ENCODE assay signal across 25 mouse cellular contexts in genomic region chr3:152911578-152911977, GRCm38 (mm10).
DNase-seq lines count a peak whose midpoint lies in the region; ATAC-seq and TF ChIP-seq lines count a peak whose summit lies in the region.
"Had no signal": no experiment of that assay in that cellular context is flagged by ENCODE, and none has a peak within 500 bp of the region (broad histone marks: within the 10 kb centered on the region; RNA-seq: fewer than 3 reads in every experiment).

No protein-coding gene starts in this region.

- peak; percentile 73; the same call in 1 of the 2 replicates for ATAC-seq in kidney, embryonic 14.5 days (ENCODE audit: low FRiP score, low TSS enrichment)
- ATAC-seq in megakaryocyte, adult 5-6 weeks (ENCODE audit: poor library complexity, severe bottlenecking), result no peak
- ATAC-seq in monocyte, adult 5-6 weeks (replicated peaks; ENCODE audit: insufficient number of reproducible peaks, low FRiP score, low TSS enrichment, poor library complexity, severe bottlenecking), result no peak
- ATAC-seq: forebrain, postnatal 0 days; intestine, embryonic 16.5 days had no signal

- in situ Hi-C loops in CH12.LX (cut with MboI; ENCODE audit: low pct_ligation_motif_present, low pct_unique_long_range_greater_than_20kb, low sequenced_read_pairs), result no loop called here

- 44% methylated on average over 4 of the region's 4 CpGs for WGBS in kidney, embryonic 14.5 days
- 91% methylated on average over 4 of the region's 4 CpGs for WGBS in forebrain, embryonic 10.5 days

- H3K36me3 ChIP-seq in kidney, embryonic 14.5 days (ENCODE audit: control insufficient read depth, insufficient read depth, low read length), result no peaks in the 10 kb centered on the region
- H3K36me3 ChIP-seq in megakaryocyte, embryonic 14.5 days (replicated peaks; ENCODE audit: low read length), result peaks cover 19% of the 10 kb centered on the region
- no peaks in the 10 kb centered on the region for H3K36me3 ChIP-seq in CH12.LX (replicated peaks in 1 of 2; ENCODE audit: control insufficient read depth in 1 of 2, insufficient read depth in 1 of 2, low read length in 1 of 2)
- no peaks in the 10 kb centered on the region for H3K36me3 ChIP-seq in forebrain, embryonic 10.5 days (replicated peaks)
- H3K36me3 ChIP-seq: forebrain, embryonic 12.5 days; heart, embryonic 10.5 days; heart, embryonic 15.5 days; hindbrain, embryonic 12.5 days; limb, embryonic 13.5 days; midbrain, embryonic 12.5 days had no signal

- 0 out of 2 replicates have a peak, but pooled peaks have one; percentile 1 for TF ChIP-seq EP300 in CH12.LX (IDR thresholded peaks at IDR 0.05; ENCODE audit: low read length)

- no peaks in the 10 kb centered on the region for H3K9me3 ChIP-seq in kidney, embryonic 14.5 days (ENCODE audit: control insufficient read depth, low read length)
- H3K9me3 ChIP-seq in megakaryocyte, embryonic 14.5 days, result peaks cover 18% of the 10 kb centered on the region
- no peaks in the 10 kb centered on the region for H3K9me3 ChIP-seq in CH12.LX (replicated peaks; ENCODE audit: low read length)
- no peaks in the 10 kb centered on the region for H3K9me3 ChIP-seq in forebrain, embryonic 10.5 days
- H3K9me3 ChIP-seq: forebrain, embryonic 12.5 days; heart, embryonic 10.5 days; heart, embryonic 15.5 days; hindbrain, embryonic 12.5 days; limb, embryonic 13.5 days; midbrain, embryonic 12.5 days had no signal

- H3K4me1 ChIP-seq in kidney, embryonic 14.5 days (ENCODE audit: control insufficient read depth, insufficient read depth, low read length), result no peaks in the 10 kb centered on the region
- peaks cover 66% of the 10 kb centered on the region for H3K4me1 ChIP-seq in megakaryocyte, embryonic 14.5 days
- H3K4me1 ChIP-seq in CH12.LX (ENCODE audit: control insufficient read depth in 1 of 2, insufficient read depth in 2 of 2), result peaks cover 22 to 36% of the 10 kb centered on the region in 2 experiments
- no peaks in the 10 kb centered on the region for H3K4me1 ChIP-seq in forebrain, embryonic 10.5 days
- H3K4me1 ChIP-seq: forebrain, embryonic 12.5 days; heart, embryonic 15.5 days; hindbrain, embryonic 12.5 days; limb, embryonic 13.5 days; midbrain, embryonic 12.5 days had no signal

- H3K27me3 ChIP-seq in kidney, embryonic 14.5 days (ENCODE audit: control insufficient read depth, insufficient read depth, low read length), result no peaks in the 10 kb centered on the region
- H3K27me3 ChIP-seq in megakaryocyte, embryonic 14.5 days (replicated peaks), result no peaks in the 10 kb centered on the region
- H3K27me3 ChIP-seq in CH12.LX (replicated peaks), result no peaks in the 10 kb centered on the region
- no peaks in the 10 kb centered on the region for H3K27me3 ChIP-seq in forebrain, embryonic 10.5 days (ENCODE audit: poor library complexity, severe bottlenecking)
- H3K27me3 ChIP-seq: forebrain, embryonic 12.5 days; heart, embryonic 15.5 days; hindbrain, embryonic 12.5 days; limb, embryonic 13.5 days; midbrain, embryonic 12.5 days had no signal

- H3K4me2 ChIP-seq in kidney, embryonic 14.5 days (replicated peaks; ENCODE audit: low read depth, low read length), result no peak overlapping the region
- H3K4me2 ChIP-seq in CH12.LX (ENCODE audit: insufficient read depth, low read depth, poor library complexity, severe bottlenecking), result no peak overlapping the region
- H3K4me2 ChIP-seq: forebrain, embryonic 12.5 days; heart, embryonic 15.5 days; hindbrain, embryonic 12.5 days; limb, embryonic 13.5 days; liver, embryonic 11.5 days; midbrain, embryonic 12.5 days had no signal

- no peak for DNase-seq in kidney, postnatal 14 days
- peak; percentile 33 for DNase-seq in CH12.LX (ENCODE audit: extremely low read depth)
- peak; percentile 27 for DNase-seq in induced T-regulatory cell, adult 2 months (ENCODE audit: low read depth)
- no peak for DNase-seq in forebrain, embryonic 10.5 days (ENCODE audit: extremely low spot score, low spot score)
- DNase-seq: adrenal gland, postnatal 25 days; cerebellum, adult 2 months; cerebellum, postnatal 14 days; forebrain, postnatal 0 days; gastrocnemius, postnatal 14 days; kidney, adult 9 months; layer of hippocampus, adult 9-11 months had no signal

- no peaks in the 10 kb centered on the region for H3K79me2 ChIP-seq in CH12.LX (replicated peaks; ENCODE audit: control insufficient read depth, extremely low read depth, insufficient read depth, poor library complexity, severe bottlenecking)

- H3K27ac ChIP-seq in kidney, embryonic 14.5 days (ENCODE audit: low read depth, low read length), result no peak overlapping the region
- H3K27ac ChIP-seq in CH12.LX (ENCODE audit: insufficient read depth, low read depth), result peak overlapping the region; percentile 50; the same call in 1 of the 2 replicates
- no peak overlapping the region for H3K27ac ChIP-seq in forebrain, embryonic 10.5 days
- H3K27ac ChIP-seq: forebrain, embryonic 12.5 days; heart, embryonic 10.5 days; heart, embryonic 15.5 days; hindbrain, embryonic 12.5 days; hindbrain, postnatal 0 days; limb, embryonic 13.5 days; midbrain, embryonic 12.5 days had no signal

- no peak for TF ChIP-seq RAD21 in CH12.LX (IDR thresholded peaks at IDR 0.05; ENCODE audit: low read depth, low read length)

- no peak for TF ChIP-seq POLR2A in CH12.LX (IDR thresholded peaks at IDR 0.05; ENCODE audit: low read depth, low read length)

- dilution Hi-C loops in CH12.LX (cut with MboI; ENCODE audit: extremely low pct_ligation_motif_present, extremely low pct_unique_long_range_greater_than_20kb, low sequenced_read_pairs), result no loop called here

- no peak overlapping the region for H3K9ac ChIP-seq in kidney, embryonic 14.5 days (ENCODE audit: low read depth, low read length)
- no peak overlapping the region for H3K9ac ChIP-seq in CH12.LX (ENCODE audit: insufficient read depth, low read depth)
- H3K9ac ChIP-seq: forebrain, embryonic 12.5 days; forebrain, postnatal 0 days; heart, embryonic 15.5 days; hindbrain, embryonic 12.5 days; limb, embryonic 13.5 days; midbrain, embryonic 12.5 days had no signal

- no peak overlapping the region for H3K4me3 ChIP-seq in kidney, embryonic 14.5 days (ENCODE audit: low read length)
- H3K4me3 ChIP-seq in megakaryocyte, embryonic 14.5 days (replicated peaks), result peak overlapping the region; percentile 92
- H3K4me3 ChIP-seq in CH12.LX (replicated peaks in 1 of 3; ENCODE audit: low read depth in 2 of 3, low read length in 2 of 3, poor library complexity in 1 of 3), result no peak overlapping the region
- H3K4me3 ChIP-seq in forebrain, embryonic 10.5 days, result no peak overlapping the region
- H3K4me3 ChIP-seq: erythroblast, embryonic 14.5 days; forebrain, embryonic 12.5 days; heart, embryonic 10.5 days; heart, embryonic 15.5 days; hindbrain, embryonic 12.5 days; limb, embryonic 13.5 days; midbrain, embryonic 12.5 days had no signal

- TF ChIP-seq CTCF in CH12.LX (conservative IDR thresholded peaks at IDR 0.05 in 1 of 2, IDR thresholded peaks at IDR 0.05 in 1 of 2; ENCODE audit: low read depth in 2 of 2, low read length in 2 of 2), result no peak

TF ChIP-seq in CH12.LX, 34 proteins besides CTCF, POLR2A, EP300 and RAD21:
- 0 out of 2 replicates have a peak, but pooled peaks have one; percentile 16 for TF ChIP-seq ETS1 (conservative IDR thresholded peaks at IDR 0.05; ENCODE audit: low read depth, low read length)
- TF ChIP-seq ZKSCAN1 (IDR thresholded peaks at IDR 0.05; ENCODE audit: borderline replicate concordance, low read depth, low read length), result no peak

Comparison
In these comparisons a context has a peak if more than half of its experiments do, and no peak if none do; other contexts are left out.
1. DNase-seq: peak in CH12.LX (single experiment) and induced T-regulatory cell, adult 2 months (single experiment); none in kidney, postnatal 14 days (single experiment) and forebrain, embryonic 10.5 days (single experiment).